Mouse (Mus musculus): ENCODE results near the gene 4931440F15Rik. TPM values are rescaled to one million over a fixed set of nuclear protein-coding genes. Genes with fewer than 3 reads are reported as not detected.

4931440F15Rik gene
- polyA plus RNA-seq, 1 experiment from 2014 or later, result 0.09 TPM

DNA sequence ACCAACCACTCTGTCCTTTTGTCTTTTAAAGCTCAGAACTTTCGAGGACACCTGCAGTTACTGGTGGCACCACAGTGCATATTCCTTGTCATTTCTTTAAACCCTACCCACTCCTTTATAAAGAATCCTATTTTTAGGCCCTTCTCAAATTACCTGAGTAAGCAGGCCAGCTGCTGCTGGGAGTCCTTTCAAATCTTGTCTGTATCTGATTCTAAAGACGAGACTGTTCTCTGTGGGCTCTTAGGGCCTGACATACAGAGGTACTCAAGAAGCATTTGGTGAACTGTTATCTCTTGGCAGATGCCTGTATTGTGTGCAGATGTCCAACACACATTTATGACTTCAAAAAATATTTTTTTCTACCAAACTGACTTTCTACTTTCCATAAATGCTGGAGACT, 31.0 kb downstream of the 4931440F15Rik start:
- no peaks in the 10 kb centered on the region for H3K27me3 ChIP-seq
- H3K36me3 ChIP-seq, result no peaks in the 10 kb centered on the region
- H3K4me1 ChIP-seq, result 0 out of 2 replicates have a peak, but pooled peaks cover 4% of the 10 kb centered on the region
- no peak for ATAC-seq (ENCODE audit: low FRiP score, low read depth)
- no peak overlapping the region for H3K4me3 ChIP-seq
- no peak overlapping the region for H3K27ac ChIP-seq
- H3K9me3 ChIP-seq, result no peaks in the 10 kb centered on the region
- 43% methylated on average over 2 of the region's 2 CpGs for WGBS
- H3K4me2 ChIP-seq (replicated peaks), result no peak overlapping the region
- no peak overlapping the region for H3K9ac ChIP-seq

DNA sequence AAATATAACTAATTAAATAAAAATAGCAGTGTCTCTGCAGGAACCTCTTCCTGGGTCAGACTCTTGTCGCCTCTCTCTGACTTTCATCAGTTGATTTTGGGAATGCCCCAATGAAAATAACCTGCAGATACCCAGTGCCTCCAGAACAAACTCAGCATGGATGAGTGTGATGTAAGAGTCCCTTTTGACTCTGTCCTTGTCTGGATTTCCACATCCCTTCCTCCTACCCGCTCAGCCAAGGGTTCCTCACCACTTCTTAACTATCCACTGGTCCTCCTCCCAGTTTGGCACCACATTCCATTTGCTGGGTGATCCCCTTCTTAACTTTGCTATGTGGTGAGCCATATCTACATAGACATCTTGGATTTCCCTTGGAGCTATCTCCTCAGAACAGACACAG, 34.7 kb downstream of the 4931440F15Rik start:
- H3K4me2 ChIP-seq (replicated peaks), result no peak overlapping the region

GRCm38 (mm10) chr11:29788921-29789638, 36.4 kb downstream of the 4931440F15Rik start:
- Histone ChIP-seq H3K9ac (no peak overlapping the region), H3K27me3 (no peaks in the 10 kb centered on the region), H3K9me3 (no peaks in the 10 kb centered on the region), H3K4me2 (replicated peaks) (no peak overlapping the region), H3K4me3 (no peak overlapping the region), H3K4me1 (0 out of 2 replicates have a peak, but pooled peaks cover 3% of the 10 kb centered on the region), H3K36me3 (no peaks in the 10 kb centered on the region), H3K27ac (no peak overlapping the region)
- no peak for ATAC-seq (ENCODE audit: low FRiP score, low read depth)
- WGBS, result 68% methylated on average over 6 of the region's 6 CpGs

More for the DNA sequence above, 34.7 kb downstream of the 4931440F15Rik start:
- H3K36me3 ChIP-seq, result no peaks in the 10 kb centered on the region
- no peak overlapping the region for H3K9ac ChIP-seq
- no peak overlapping the region for H3K4me3 ChIP-seq
- no peaks in the 10 kb centered on the region for H3K27me3 ChIP-seq
- H3K4me1 ChIP-seq, result 0 out of 2 replicates have a peak, but pooled peaks cover 7% of the 10 kb centered on the region
- ATAC-seq (ENCODE audit: low FRiP score, low read depth), result no peak
- H3K27ac ChIP-seq, result no peak overlapping the region
- H3K9me3 ChIP-seq, result no peaks in the 10 kb centered on the region
- WGBS, result 91% methylated on average over 2 of the region's 2 CpGs

DNA sequence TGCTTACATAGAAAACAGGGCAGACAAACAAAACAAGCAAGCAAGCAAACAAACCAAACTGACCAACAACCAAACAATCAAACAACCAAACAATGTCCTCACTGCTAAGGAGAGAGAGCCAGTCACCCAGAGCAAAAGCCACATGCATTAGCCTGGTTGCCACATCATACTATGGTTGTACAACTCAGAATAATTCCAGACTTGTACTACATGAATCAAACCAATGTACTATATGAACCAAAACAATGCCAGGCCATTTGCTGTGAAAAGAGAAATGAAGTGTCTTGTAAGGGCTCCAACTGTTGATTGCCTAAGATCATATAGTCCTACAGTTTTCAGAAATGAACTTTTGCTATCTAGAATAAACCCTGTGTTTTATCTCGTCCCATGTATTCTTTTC, 37.0 kb downstream of the 4931440F15Rik start:
- Histone ChIP-seq H3K4me3 (no peak overlapping the region), H3K4me2 (replicated peaks) (no peak overlapping the region)
- WGBS, result 70% methylated on average over 1 of the region's 1 CpGs

DNA sequence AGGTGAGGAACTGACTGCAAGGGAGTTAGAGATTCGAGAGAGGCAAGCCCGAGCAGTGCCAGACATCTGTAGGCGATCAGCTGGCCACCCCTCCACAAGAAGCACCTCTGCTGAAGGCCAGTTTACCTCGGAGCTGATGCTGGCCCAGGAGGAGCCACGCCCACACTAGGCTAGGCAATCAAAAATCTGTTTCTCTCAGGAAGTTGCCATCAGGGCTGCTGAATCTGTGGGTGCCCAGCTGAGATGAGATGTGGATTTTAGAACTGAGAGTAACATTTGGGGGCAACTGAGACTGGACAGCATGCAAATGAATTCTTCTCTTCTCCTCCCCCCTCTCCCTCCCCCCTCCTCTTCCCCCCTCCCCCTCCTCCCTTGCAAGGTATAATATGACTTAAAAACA, 38.0 kb downstream of the 4931440F15Rik start:
- H3K4me2 ChIP-seq (replicated peaks), result no peak overlapping the region
- H3K36me3 ChIP-seq, result no peaks in the 10 kb centered on the region
- no peak overlapping the region for H3K4me3 ChIP-seq
- 0 out of 2 replicates have a peak, but pooled peaks cover 3% of the 10 kb centered on the region for H3K4me1 ChIP-seq
- no peak overlapping the region for H3K9ac ChIP-seq
- no peak overlapping the region for H3K27ac ChIP-seq
- H3K27me3 ChIP-seq, result no peaks in the 10 kb centered on the region
- no peaks in the 10 kb centered on the region for H3K9me3 ChIP-seq
- 10% methylated on average over 5 of the region's 5 CpGs for WGBS
- ATAC-seq (ENCODE audit: low FRiP score, low read depth), result no peak

More for the DNA sequence above, 37.0 kb downstream of the 4931440F15Rik start:
- Histone ChIP-seq H3K27me3 (no peaks in the 10 kb centered on the region), H3K27ac (no peak overlapping the region), H3K4me1 (0 out of 2 replicates have a peak, but pooled peaks cover 3% of the 10 kb centered on the region), H3K9ac (no peak overlapping the region), H3K9me3 (no peaks in the 10 kb centered on the region), H3K36me3 (no peaks in the 10 kb centered on the region)
- ATAC-seq (ENCODE audit: low FRiP score, low read depth), result no peak

GRCm38 (mm10) chr11:29786583-29787219, 38.8 kb downstream of the 4931440F15Rik start:
- Histone ChIP-seq H3K4me2 (replicated peaks) (no peak overlapping the region), H3K4me3 (no peak overlapping the region), H3K9me3 (no peaks in the 10 kb centered on the region), H3K27me3 (no peaks in the 10 kb centered on the region), H3K9ac (no peak overlapping the region), H3K27ac (no peak overlapping the region), H3K36me3 (no peaks in the 10 kb centered on the region), H3K4me1 (0 out of 2 replicates have a peak, but pooled peaks cover 3% of the 10 kb centered on the region)
- 84% methylated on average over 6 of the region's 6 CpGs for WGBS
- ATAC-seq (ENCODE audit: low FRiP score, low read depth), result no peak

DNA sequence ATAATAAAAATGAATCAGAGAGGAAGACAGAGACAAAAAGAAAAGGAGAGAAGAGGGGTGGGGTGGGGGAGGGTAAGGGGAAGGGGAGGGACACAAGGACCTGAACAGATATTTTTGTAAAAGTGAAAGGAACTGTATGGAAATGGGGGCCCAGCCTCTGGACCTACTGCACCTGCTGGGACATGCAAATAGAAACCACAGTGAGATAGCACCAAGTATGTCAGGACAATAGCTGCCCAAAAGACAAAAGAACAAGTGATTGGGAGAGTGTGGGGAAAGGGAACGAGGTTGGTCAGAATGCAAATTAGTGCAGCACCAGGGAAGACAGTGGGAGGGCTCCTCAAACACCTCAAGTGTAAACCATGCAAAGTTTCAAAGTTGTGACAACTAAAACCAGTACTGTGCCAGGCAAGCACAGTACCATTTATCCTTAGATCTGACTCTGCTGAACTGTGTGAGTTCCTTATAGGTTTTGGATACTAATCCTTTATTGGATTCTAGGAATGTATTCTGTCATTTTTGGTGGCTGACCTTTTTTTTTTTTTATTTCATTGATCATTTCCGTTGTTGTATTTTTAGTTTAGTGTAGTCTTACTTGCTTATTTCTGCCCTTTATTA, 46.0 kb downstream of the 4931440F15Rik start:
- Histone ChIP-seq H3K4me3 (no peak overlapping the region), H3K27me3 (no peaks in the 10 kb centered on the region), H3K4me2 (replicated peaks) (no peak overlapping the region), H3K36me3 (no peaks in the 10 kb centered on the region), H3K9ac (no peak overlapping the region), H3K4me1 (no peaks in the 10 kb centered on the region), H3K9me3 (no peaks in the 10 kb centered on the region), H3K27ac (no peak overlapping the region)
- no peak for ATAC-seq (ENCODE audit: low FRiP score, low read depth)
- WGBS, result 48% methylated on average over 2 of the region's 2 CpGs

- Histone ChIP-seq H3K36me3 (no peaks in the 10 kb centered on the region), H3K4me2 (replicated peaks) (no peak overlapping the region), H3K4me3 (no peak overlapping the region), H3K27me3 (no peaks in the 10 kb centered on the region), H3K27ac (no peak overlapping the region), H3K9me3 (no peaks in the 10 kb centered on the region), H3K4me1 (no peaks in the 10 kb centered on the region), H3K9ac (no peak overlapping the region)
- WGBS, result 69% methylated on average over 3 of the region's 3 CpGs
- ATAC-seq (ENCODE audit: low FRiP score, low read depth), result no peak
Observed at GRCm38 (mm10) chr11:29778936-29779335, 46.5 kb downstream of the 4931440F15Rik start.

- no peak overlapping the region for H3K4me2 ChIP-seq (replicated peaks)
- ATAC-seq (ENCODE audit: low FRiP score, low read depth), result no peak; the same call in 1 of the 2 replicates
- H3K9ac ChIP-seq, result no peak overlapping the region
- H3K9me3 ChIP-seq, result no peaks in the 10 kb centered on the region
- no peaks in the 10 kb centered on the region for H3K36me3 ChIP-seq
- H3K27me3 ChIP-seq, result no peaks in the 10 kb centered on the region
- no peak overlapping the region for H3K4me3 ChIP-seq
- H3K4me1 ChIP-seq, result no peaks in the 10 kb centered on the region
- no peak overlapping the region for H3K27ac ChIP-seq
Observed at GRCm38 (mm10) chr11:29777964-29778363, 47.5 kb downstream of the 4931440F15Rik start.

DNA sequence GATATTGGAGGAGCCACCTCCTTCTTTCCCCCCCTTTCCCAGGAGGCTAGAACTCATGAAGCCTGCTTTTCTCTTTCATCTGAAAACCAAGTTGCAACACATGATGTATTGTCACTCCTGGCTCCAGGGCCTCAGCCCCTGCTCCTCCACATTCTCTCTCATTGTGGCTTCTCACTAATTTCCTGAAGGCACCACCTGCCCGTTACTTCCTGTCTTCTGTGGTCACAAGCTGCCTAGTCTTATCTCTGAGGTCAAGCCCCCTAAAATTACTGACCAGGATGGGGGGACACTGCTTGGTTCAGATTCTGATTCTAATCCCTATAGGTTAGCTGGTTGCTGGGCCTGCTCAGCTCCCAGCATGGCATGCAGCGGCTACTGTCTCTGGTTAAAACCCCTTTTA, 50.7 kb downstream of the 4931440F15Rik start:
- H3K36me3 ChIP-seq, result no peaks in the 10 kb centered on the region
- no peak overlapping the region for H3K4me3 ChIP-seq
- no peaks in the 10 kb centered on the region for H3K27me3 ChIP-seq
- H3K4me1 ChIP-seq, result no peaks in the 10 kb centered on the region
- no peaks in the 10 kb centered on the region for H3K9me3 ChIP-seq
- H3K9ac ChIP-seq, result no peak overlapping the region
- H3K27ac ChIP-seq, result no peak overlapping the region
- 67% methylated on average over 2 of the region's 2 CpGs for WGBS
- no peak; the same call in 1 of the 2 replicates for ATAC-seq (ENCODE audit: low FRiP score, low read depth)
- H3K4me2 ChIP-seq (replicated peaks), result no peak overlapping the region

GRCm38 (mm10) chr11:29774296-29774695, 51.2 kb downstream of the 4931440F15Rik start:
- ATAC-seq (ENCODE audit: low FRiP score, low read depth), result peak; percentile 80

More at GRCm38 (mm10) chr11:29774296-29774695, 51.2 kb downstream of the 4931440F15Rik start:
- H3K9me3 ChIP-seq, result no peaks in the 10 kb centered on the region
- H3K9ac ChIP-seq, result no peak overlapping the region
- H3K4me3 ChIP-seq, result no peak overlapping the region
- no peaks in the 10 kb centered on the region for H3K27me3 ChIP-seq
- WGBS, result 51% methylated on average over 2 of the region's 2 CpGs
- H3K4me2 ChIP-seq (replicated peaks), result no peak overlapping the region
- no peak overlapping the region for H3K27ac ChIP-seq
- no peaks in the 10 kb centered on the region for H3K36me3 ChIP-seq
- no peaks in the 10 kb centered on the region for H3K4me1 ChIP-seq
